Mouse (Mus musculus) forebrain, embryonic 11.5 days (tissue): ENCODE results near the gene Cdc42ep4. TPM values are rescaled to one million over a fixed set of nuclear protein-coding genes. Genes with fewer than 3 reads are reported as not detected.

Experiments used
- ATAC-seq: fragments of 200-750 bp; cut with Nextera tagmentation; replicated peaks from 2 replicates; pipeline ENCODE4 v1.8.0; 2017; ENCODE audit warnings: moderate TSS enrichment; ENCODE audit not compliant: low FRiP score
- DNase-seq: peaks from one replicate; pipeline ENCODE4 v3.0.0-alpha.2; 2017; ENCODE audit warnings: low spot score
- H3K27ac ChIP-seq: fragments of 300-500 bp; sonication (generic); 2 replicates; pipeline ENCODE4 v1.5.1; 2014; ENCODE audit warnings: low read depth, low read length
- H3K27me3 ChIP-seq: fragments of 300-500 bp; sonication (generic); 2 replicates; pipeline ENCODE4 v1.6.1; 2014; ENCODE audit warnings: mild to moderate bottlenecking, low read length, mixed read lengths; ENCODE audit not compliant: control insufficient read depth, insufficient read depth
- H3K36me3 ChIP-seq: fragments of 300-500 bp; sonication (generic); 2 replicates; pipeline ENCODE4 v1.6.1; 2014; ENCODE audit warnings: mild to moderate bottlenecking, low read length, moderate library complexity, mixed read lengths; ENCODE audit not compliant: control insufficient read depth, insufficient read depth
- H3K4me1 ChIP-seq: fragments of 300-500 bp; sonication (generic); replicated peaks from 2 replicates; pipeline ENCODE4 v1.6.1; 2014; ENCODE audit warnings: low read length, mixed read lengths; ENCODE audit not compliant: control insufficient read depth, insufficient read depth
- H3K4me2 ChIP-seq: fragments of 300-500 bp; sonication (generic); 2 replicates; pipeline ENCODE4 v1.6.1; 2014; ENCODE audit warnings: low read depth, mild to moderate bottlenecking, low read length, moderate library complexity, mixed read lengths; ENCODE audit not compliant: severe bottlenecking
- H3K4me3 ChIP-seq: fragments of 300-500 bp; sonication (generic); 2 replicates; pipeline ENCODE4 v1.5.1; 2014; ENCODE audit warnings: low read depth, low read length
- H3K9ac ChIP-seq: fragments of 300-500 bp; sonication (generic); 2 replicates; pipeline ENCODE4 v1.6.1; 2014; ENCODE audit warnings: low read length
- H3K9me3 ChIP-seq: fragments of 300-500 bp; sonication (generic); 2 replicates; pipeline ENCODE4 v1.6.1; 2016; ENCODE audit warnings: low read length, mixed read lengths; ENCODE audit not compliant: control insufficient read depth
- WGBS: fragments of 180-500 bp; shearing (Covaris S2); extraction: QIAGEN DNeasy Blood & Tissue Kit; methylation state at CpG from one replicate; pipeline ENCODE4 v1.1.7; 2014; 5-methylcytosine and 5-hydroxymethylcytosine counted together
- polyA plus RNA-seq: library from polyadenylated mRNA; unstranded; fragments of >200 nt; fragmentation: Nextera tagmentation; extraction: Ambion mirVana; gene quantifications from 2 replicates; pipeline ENCODE4 v1.2.1, GENCODE M21; 2014

Cdc42ep4 gene
- polyA plus RNA-seq, 1 experiment from 2014 or later, result 78.5 TPM

GRCm38 (mm10) chr11:113727992-113728391 is 23.7 kb downstream of the Cdc42ep4 start:
- Histone ChIP-seq H3K27me3 (no peaks in the 10 kb centered on the region), H3K4me2 (no peak overlapping the region), H3K9ac (no peak overlapping the region), H3K27ac (no peak overlapping the region), H3K9me3 (no peaks in the 10 kb centered on the region), H3K4me1 (peaks cover 11% of the 10 kb centered on the region), H3K4me3 (no peak overlapping the region), H3K36me3 (peaks cover 24% of the 10 kb centered on the region)
- 72% methylated on average over 6 of the region's 6 CpGs for WGBS
- DNase-seq, result no peak
- ATAC-seq, result no peak

DNA sequence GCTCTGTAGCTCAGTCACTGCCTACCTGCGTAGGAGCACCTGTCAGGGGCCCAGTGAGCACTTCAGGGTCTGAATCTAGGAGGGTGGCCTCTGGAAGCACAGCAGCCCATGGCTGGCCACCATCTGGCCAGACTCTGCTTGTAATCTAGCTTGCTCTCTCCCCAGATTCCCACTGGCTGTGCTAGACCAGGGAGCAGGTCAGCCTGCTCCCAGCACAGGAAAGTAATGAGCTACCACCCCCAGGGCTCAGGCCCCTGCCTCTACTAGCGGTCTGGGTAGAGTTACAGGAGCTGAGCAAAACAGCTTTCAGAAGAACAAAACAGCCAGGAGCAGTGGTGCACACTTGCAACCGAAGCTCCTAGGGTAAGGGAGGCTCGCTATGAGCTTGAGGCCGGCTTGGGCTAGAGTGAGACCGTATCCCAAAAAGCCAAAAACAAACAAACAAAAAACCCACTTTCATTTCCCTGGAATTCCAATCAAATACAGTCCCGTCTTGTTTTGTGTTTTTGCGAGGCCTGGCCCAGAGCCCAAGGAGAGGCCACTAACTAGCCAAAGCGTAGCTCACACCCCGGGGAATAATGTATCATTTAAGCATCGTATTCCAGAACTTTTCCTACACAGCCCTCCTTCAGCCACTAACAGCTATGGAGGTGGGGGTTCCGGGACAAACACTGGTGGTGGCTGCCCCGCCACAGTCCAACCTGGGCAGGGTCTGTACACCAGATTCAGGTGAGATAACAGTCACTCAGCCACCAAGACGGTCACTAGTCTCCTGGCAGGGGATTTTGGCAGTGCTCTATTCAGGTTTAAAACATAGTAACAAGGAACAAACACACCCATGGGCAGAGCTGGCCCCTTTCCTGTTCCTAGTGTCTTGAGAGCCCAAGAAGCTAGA is 24.4 kb downstream of the Cdc42ep4 start:
- Histone ChIP-seq H3K27ac (no peak overlapping the region), H3K4me1 (peaks cover 9% of the 10 kb centered on the region), H3K4me2 (no peak overlapping the region), H3K27me3 (no peaks in the 10 kb centered on the region), H3K4me3 (no peak overlapping the region), H3K9ac (no peak overlapping the region), H3K9me3 (no peaks in the 10 kb centered on the region), H3K36me3 (peaks cover 24% of the 10 kb centered on the region)
- ATAC-seq (no peak), DNase-seq (no peak)
- WGBS, result 90% methylated on average over 14 of the region's 14 CpGs

GRCm38 (mm10) chr11:113725235-113726048 is 26.2 kb downstream of the Cdc42ep4 start:
- peaks cover 24% of the 10 kb centered on the region for H3K36me3 ChIP-seq
- H3K4me1 ChIP-seq, result peaks cover 9% of the 10 kb centered on the region
- ATAC-seq, result peak; percentile 25; the same call in 1 of the 2 replicates

DNA sequence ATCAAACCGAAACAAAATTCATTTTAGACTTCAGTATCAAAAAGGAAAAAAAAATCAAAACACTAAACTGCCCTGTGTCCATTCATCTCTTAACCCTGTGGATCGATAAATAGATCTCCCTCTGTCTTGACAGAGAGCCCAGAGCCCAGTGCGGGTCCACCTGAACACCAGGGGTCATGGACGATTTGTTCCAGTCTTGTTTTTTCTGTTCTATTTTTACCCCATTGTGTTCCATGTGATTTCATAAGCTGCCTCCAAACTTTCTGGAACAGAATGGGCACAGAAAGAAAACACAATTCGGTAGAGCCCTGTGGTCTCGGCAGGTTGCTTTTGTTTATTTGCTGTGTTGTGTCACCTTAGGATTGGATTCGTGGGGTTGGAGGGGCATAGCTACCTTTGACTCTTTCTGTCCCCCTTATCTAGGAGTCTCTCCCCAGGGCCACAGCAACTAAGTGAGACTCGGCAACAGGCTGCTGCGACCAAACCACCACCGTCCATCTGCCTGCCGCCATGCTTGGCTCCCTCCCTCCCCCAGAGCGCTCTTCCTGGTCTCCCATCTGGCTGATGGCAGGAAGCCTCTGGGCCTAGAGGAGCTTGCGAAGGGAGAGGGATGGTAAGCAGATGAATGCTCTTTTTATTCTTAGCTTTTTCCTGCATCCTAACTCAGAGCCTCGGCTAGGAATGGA is 29.1 kb downstream of the Cdc42ep4 start:
- no peak overlapping the region for H3K27ac ChIP-seq
- no peaks in the 10 kb centered on the region for H3K27me3 ChIP-seq
- 82% methylated on average over 14 of the region's 14 CpGs for WGBS
- no peak overlapping the region for H3K9ac ChIP-seq
- ATAC-seq, result no peak
- no peak for DNase-seq
- H3K4me1 ChIP-seq, result peaks cover 9% of the 10 kb centered on the region
- no peaks in the 10 kb centered on the region for H3K9me3 ChIP-seq
- no peak overlapping the region for H3K4me3 ChIP-seq
- no peak overlapping the region for H3K4me2 ChIP-seq
- H3K36me3 ChIP-seq, result peaks cover 7% of the 10 kb centered on the region; the same call in 1 of the 2 replicates

More at GRCm38 (mm10) chr11:113725235-113726048, 26.2 kb downstream of the Cdc42ep4 start:
- H3K27ac ChIP-seq, result no peak overlapping the region
- H3K4me3 ChIP-seq, result no peak overlapping the region
- no peaks in the 10 kb centered on the region for H3K27me3 ChIP-seq
- H3K4me2 ChIP-seq, result no peak overlapping the region
- 71% methylated on average over 4 of the region's 4 CpGs for WGBS
- no peak overlapping the region for H3K9ac ChIP-seq
- no peaks in the 10 kb centered on the region for H3K9me3 ChIP-seq
- no peak for DNase-seq

DNA sequence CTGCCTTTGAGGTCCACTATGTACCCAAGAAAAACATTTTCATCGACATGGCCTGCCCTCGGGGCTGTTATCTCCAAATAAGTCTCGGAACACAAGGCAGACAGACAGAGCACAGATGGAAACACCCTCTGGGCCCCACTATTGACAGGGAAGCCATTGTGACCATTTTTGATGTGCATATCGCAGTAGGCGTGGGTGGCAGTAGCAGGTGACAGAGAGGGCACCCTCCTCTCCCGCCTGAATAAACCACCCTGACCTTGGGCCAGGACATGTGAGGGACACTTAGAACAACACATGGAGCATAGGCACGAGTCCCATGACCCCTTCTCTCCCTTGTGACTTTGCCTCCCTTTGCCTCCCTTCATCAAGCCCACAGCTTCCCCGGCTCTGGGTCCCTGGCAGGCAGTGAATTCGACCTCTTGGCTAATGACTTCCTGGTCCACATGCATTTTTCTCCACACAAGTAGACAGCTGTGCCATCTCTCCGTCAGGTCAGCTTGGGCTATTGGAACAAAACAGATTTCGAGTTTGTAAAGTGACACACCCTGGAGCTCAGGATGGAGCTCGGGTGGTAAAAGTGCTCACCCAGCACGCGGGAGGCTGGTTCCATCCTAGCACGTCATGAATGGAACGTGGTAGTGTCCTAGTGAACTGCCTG is 33.8 kb downstream of the Cdc42ep4 start:
- Histone ChIP-seq H3K4me2 (no peak overlapping the region), H3K9me3 (no peaks in the 10 kb centered on the region), H3K27me3 (no peaks in the 10 kb centered on the region), H3K4me1 (no peaks in the 10 kb centered on the region), H3K27ac (no peak overlapping the region), H3K36me3 (no peaks in the 10 kb centered on the region), H3K9ac (no peak overlapping the region), H3K4me3 (no peak overlapping the region)
- WGBS, result 67% methylated on average over 16 of the region's 16 CpGs
- ATAC-seq (no peak), DNase-seq (no peak)

GRCm38 (mm10) chr11:113716132-113716531 is 35.5 kb downstream of the Cdc42ep4 start:
- no peak overlapping the region for H3K9ac ChIP-seq
- DNase-seq (no peak), ATAC-seq (no peak)
- no peaks in the 10 kb centered on the region for H3K9me3 ChIP-seq
- H3K4me3 ChIP-seq, result no peak overlapping the region
- WGBS, result 92% methylated on average over 2 of the region's 2 CpGs
- H3K27me3 ChIP-seq, result no peaks in the 10 kb centered on the region
- H3K27ac ChIP-seq, result no peak overlapping the region
- no peak overlapping the region for H3K4me2 ChIP-seq
- H3K4me1 ChIP-seq, result peaks cover 1% of the 10 kb centered on the region
- H3K36me3 ChIP-seq, result no peaks in the 10 kb centered on the region

- no peak overlapping the region for H3K27ac ChIP-seq
- no peaks in the 10 kb centered on the region for H3K9me3 ChIP-seq
- ATAC-seq (no peak), DNase-seq (no peak)
- H3K4me3 ChIP-seq, result no peak overlapping the region
- peaks cover 11% of the 10 kb centered on the region for H3K4me1 ChIP-seq
- no peaks in the 10 kb centered on the region for H3K36me3 ChIP-seq
- H3K27me3 ChIP-seq, result no peaks in the 10 kb centered on the region
- no peak overlapping the region for H3K9ac ChIP-seq
- H3K4me2 ChIP-seq, result no peak overlapping the region
- WGBS, result 64% methylated on average over 7 of the region's 7 CpGs
Observed at GRCm38 (mm10) chr11:113715078-113715674, 36.5 kb downstream of the Cdc42ep4 start.
